Mouse (Mus musculus) embryonic fibroblast, embryonic 13.5 days (primary cell): ENCODE results near the gene Zfp81.
"Not testable (repeated sequence)": the region's sequence is repeated elsewhere in the genome, so short reads cannot be mapped to it uniquely, and the experiment has no call there.

Source experiments
- CTCF ChIP-seq: IDR thresholded peaks from 2 replicates; pipeline ENCODE4 v1.5.1; 2011; ENCODE audit warnings: mild to moderate bottlenecking, control low read depth, low read length, moderate library complexity, borderline replicate concordance; ENCODE audit not compliant: insufficient read depth
- POLR2A ChIP-seq: IDR thresholded peaks from 2 replicates; pipeline ENCODE4 v1.6.1; 2011; ENCODE audit warnings: low read depth, mild to moderate bottlenecking, control low read depth, low read length, moderate library complexity

- TF ChIP-seq CTCF, POLR2A: not testable (repeated sequence)
Observed at GRCm38 (mm10) chr17:33289039-33289875, 69.4 kb downstream of the Zfp81 start, which contains the start of gene Zfp955b.
